Mouse (Mus musculus) spleen, adult 2 months (tissue): Measurements from ENCODE around the gene Stim2. TPM values are rescaled to one million over a fixed set of nuclear protein-coding genes. Genes with fewer than 3 reads are reported as not detected.

Source experiments
- DNase-seq, 2 experiments: peaks; one replicate each; pipeline versions ENCODE4 v3.0.0 to v3.0.0-alpha.2; 2012 to 2021; ENCODE audit warnings: low spot score in 2 of 2, low read depth in 1 of 2
- H3K27ac ChIP-seq: fragments of 200-500 bp; 2 replicates; pipeline ENCODE4 v1.5.1; 2012; ENCODE audit warnings: low read length, inconsistent platforms; ENCODE audit not compliant: insufficient read depth
- H3K27me3 ChIP-seq: fragments of 200-500 bp; 2 replicates; pipeline ENCODE4 v1.6.1; 2012; ENCODE audit warnings: mild to moderate bottlenecking, moderate library complexity, low read length, inconsistent platforms; ENCODE audit not compliant: control insufficient read depth, insufficient read depth
- H3K36me3 ChIP-seq: fragments of 200-500 bp; 2 replicates; pipeline ENCODE4 v1.6.1; 2012; ENCODE audit warnings: mild to moderate bottlenecking, low read length, inconsistent platforms; ENCODE audit not compliant: control insufficient read depth, insufficient read depth
- H3K4me1 ChIP-seq: fragments of 200-500 bp; 2 replicates; pipeline ENCODE4 v1.6.1; 2011; ENCODE audit warnings: inconsistent platforms; ENCODE audit not compliant: control insufficient read depth, insufficient read depth, insufficient read length
- H3K4me3 ChIP-seq: fragments of 200-500 bp; 2 replicates; pipeline ENCODE4 v1.5.1; 2011; ENCODE audit warnings: mild to moderate bottlenecking, inconsistent platforms; ENCODE audit not compliant: insufficient read depth, insufficient read length; ENCODE audit errors: extremely low read depth
- CTCF ChIP-seq: fragments of 200-500 bp; IDR thresholded peaks from 2 replicates; pipeline ENCODE4 v1.5.1; 2011; ENCODE audit warnings: mild to moderate bottlenecking, inconsistent platforms; ENCODE audit not compliant: insufficient read depth, insufficient read length, insufficient replicate concordance; ENCODE audit errors: extremely low read depth
- POLR2A ChIP-seq: fragments of 200-500 bp; IDR thresholded peaks from 2 replicates; pipeline ENCODE4 v1.6.1; 2011; ENCODE audit warnings: low read depth, low read length, inconsistent platforms
- WGBS: fragments of 180-500 bp; shearing (Covaris S2); methylation state at CpG from one replicate; pipeline ENCODE4 v1.1.7; 2018; 5-methylcytosine and 5-hydroxymethylcytosine counted together
- polyA plus RNA-seq: library from polyadenylated mRNA; depleted of rRNA; stranded (reverse); fragments of >200 nt; gene quantifications from 2 replicates; pipeline ENCODE4 v1.2.3, GENCODE M21; 2012

The Stim2 gene
- polyA plus RNA-seq, 1 experiment: 12.6 TPM

DNA sequence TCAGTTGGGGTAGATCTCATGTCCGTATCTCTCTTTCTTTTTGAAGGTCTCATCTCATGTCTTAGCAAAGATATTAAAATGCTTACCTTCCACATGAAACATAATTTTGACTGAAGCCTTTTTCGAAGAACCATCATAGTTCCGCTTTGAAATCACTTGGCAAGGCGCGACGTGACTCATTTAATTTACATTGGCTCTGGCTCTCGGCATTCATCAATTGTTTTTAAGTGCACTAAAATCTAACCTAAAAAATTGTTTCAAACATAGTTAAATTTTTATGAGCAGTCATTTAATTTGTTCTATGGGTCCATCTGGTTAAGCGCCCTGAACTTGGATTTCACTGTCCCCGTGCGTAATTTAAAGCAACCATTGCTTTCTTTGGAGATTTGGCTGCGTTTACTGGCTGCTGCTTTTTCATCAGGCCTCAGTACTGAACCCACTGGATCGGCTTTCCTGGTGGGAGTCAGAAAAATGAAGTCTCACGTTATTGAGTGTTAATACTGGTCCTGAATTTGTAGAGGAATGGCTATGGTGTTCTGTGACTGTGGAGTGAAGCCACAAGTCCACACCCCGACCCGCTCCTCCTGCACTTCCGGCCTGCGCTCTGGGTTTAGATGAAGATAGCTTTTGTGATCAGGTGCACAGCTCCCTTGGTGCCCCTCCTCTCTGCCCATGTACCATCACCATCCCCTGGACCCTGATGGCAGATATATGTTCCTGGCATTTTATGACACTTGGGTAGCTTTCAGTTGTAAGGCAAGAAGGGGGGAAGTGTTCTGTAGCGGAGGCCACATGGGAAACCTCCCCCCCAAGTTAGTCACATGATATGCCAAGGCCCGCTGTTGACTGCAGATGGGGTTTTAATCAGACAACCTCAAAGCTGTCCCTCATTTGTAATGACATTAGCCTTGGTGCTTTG, 41.6 kb upstream of the Stim2 start:
- TF ChIP-seq CTCF: no peak
- no peak for TF ChIP-seq POLR2A
- no peak overlapping the region for H3K4me3 ChIP-seq
- H3K27ac ChIP-seq: no peak overlapping the region
- DNase-seq: no peak
- no peaks in the 10 kb centered on the region for H3K4me1 ChIP-seq
- WGBS: 92% methylated on average over 19 of the region's 19 CpGs
- H3K36me3 ChIP-seq: no peaks in the 10 kb centered on the region
- no peaks in the 10 kb centered on the region for H3K27me3 ChIP-seq

DNA sequence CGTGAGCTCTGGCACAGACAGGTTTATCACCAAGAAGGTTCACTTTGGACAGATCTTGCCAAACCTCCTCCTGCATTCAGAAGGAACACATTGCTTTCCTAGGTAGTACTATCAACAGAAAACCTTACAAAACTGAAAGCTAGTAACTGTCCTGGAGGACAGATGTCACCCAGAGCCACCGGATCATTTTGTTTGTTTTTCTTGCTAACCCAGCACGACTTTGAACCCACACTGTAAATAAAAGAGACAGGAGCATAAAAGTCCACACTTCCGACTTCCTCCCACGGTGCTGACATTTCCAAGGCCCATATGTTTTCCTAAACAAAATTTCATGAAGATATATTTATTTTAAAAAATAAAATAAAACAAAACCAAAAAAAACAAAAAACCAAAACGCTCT, 41.0 kb upstream of the Stim2 start:
- no peaks in the 10 kb centered on the region; the same call in 1 of the 2 replicates for H3K4me1 ChIP-seq
- no peaks in the 10 kb centered on the region for H3K36me3 ChIP-seq
- TF ChIP-seq POLR2A: no peak
- no peak for TF ChIP-seq CTCF
- H3K27me3 ChIP-seq: no peaks in the 10 kb centered on the region
- WGBS: 82% methylated on average over 6 of the region's 6 CpGs
- no peak for DNase-seq
- H3K4me3 ChIP-seq: no peak overlapping the region
- no peak overlapping the region for H3K27ac ChIP-seq

DNA sequence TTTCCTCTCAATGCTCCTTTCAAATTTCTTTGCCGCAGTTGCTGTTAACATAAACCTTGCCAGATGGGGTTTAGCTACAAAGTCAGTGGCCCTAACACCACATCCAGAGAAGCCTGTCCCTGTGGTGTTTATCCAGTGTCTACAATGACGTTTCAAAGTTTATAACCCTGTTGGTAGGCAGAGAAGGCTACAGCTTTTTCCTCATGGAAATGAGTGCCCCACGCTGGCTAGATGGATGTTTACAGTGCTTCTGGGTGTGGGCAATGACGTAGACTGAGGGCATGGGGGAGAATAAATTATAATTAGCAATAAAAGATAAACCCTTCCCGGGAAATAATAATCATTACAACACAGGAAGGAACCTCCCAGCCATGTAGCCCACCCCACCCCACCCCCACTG, 37.1 kb upstream of the Stim2 start:
- TF ChIP-seq POLR2A: no peak
- TF ChIP-seq CTCF: no peak
- no peak for DNase-seq

DNA sequence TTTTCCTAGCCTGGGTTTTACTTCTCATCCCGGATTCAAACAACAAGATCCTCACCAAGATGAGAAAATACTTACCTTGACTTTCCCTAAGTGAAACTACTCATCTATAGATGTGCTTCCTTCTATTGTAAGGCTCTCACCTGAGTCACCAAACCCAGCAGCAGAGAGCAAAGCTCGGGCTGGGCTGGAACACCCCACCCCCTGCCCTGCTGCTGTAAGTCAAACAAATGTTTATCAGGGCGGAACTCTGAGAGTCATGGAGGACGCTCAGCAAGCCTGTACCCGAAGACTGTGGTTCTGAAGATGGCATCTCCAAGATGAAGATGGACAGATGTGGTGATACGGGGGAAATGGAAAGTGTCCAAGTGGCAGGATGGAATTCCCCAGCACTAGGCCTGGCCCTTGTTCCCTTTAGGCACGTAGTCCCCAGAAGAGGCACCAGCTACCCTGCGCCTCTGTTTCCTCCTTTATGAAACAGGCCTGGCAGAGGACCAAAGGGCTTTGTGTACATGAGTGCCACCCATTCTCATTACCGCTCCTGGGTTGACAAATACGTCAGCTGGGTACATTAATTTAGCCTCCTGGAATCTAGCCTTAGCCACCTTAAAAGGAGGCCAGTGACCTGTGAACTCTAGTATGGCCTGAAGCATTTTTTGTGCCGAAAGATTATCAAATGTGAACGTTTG, 36.3 kb upstream of the Stim2 start:
- no peak for DNase-seq
- H3K36me3 ChIP-seq: no peaks in the 10 kb centered on the region
- no peak overlapping the region for H3K4me3 ChIP-seq
- TF ChIP-seq CTCF (no peak), POLR2A (no peak)
- H3K27ac ChIP-seq: no peak overlapping the region
- no peaks in the 10 kb centered on the region; the same call in 1 of the 2 replicates for H3K4me1 ChIP-seq
- 69% methylated on average over 12 of the region's 12 CpGs for WGBS
- H3K27me3 ChIP-seq: no peaks in the 10 kb centered on the region

More for the DNA sequence above, 37.1 kb upstream of the Stim2 start:
- no peak overlapping the region for H3K27ac ChIP-seq
- H3K4me3 ChIP-seq: no peak overlapping the region
- H3K4me1 ChIP-seq: no peaks in the 10 kb centered on the region; the same call in 1 of the 2 replicates
- WGBS: 77% methylated on average over 5 of the region's 5 CpGs
- H3K36me3 ChIP-seq: no peaks in the 10 kb centered on the region
- no peaks in the 10 kb centered on the region for H3K27me3 ChIP-seq

DNA sequence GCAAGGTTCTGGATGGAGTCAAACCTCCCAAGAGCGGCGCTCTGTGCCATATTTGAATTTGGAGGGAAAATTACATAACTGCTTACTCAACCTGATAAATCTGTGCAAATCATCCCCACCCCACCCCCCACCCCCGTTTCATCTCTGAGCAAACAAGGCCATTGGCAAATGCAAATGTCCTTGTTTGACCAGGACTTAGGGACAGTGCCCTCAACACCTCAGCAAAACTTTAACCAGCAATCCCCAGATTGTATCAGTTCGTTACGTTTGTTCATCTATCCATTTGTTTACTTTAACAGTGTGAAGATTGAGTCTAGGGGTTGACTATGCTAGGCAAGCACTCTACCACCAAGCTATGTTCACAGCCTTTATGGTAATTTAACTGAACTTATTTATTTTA, 32.6 kb upstream of the Stim2 start:
- WGBS: 96% methylated on average over 5 of the region's 5 CpGs
- TF ChIP-seq CTCF (no peak), POLR2A (no peak)
- H3K4me1 ChIP-seq: no peaks in the 10 kb centered on the region; the same call in 1 of the 2 replicates
- H3K36me3 ChIP-seq: no peaks in the 10 kb centered on the region
- H3K4me3 ChIP-seq: no peak overlapping the region
- DNase-seq: no peak
- no peak overlapping the region for H3K27ac ChIP-seq
- H3K27me3 ChIP-seq: no peaks in the 10 kb centered on the region

DNA sequence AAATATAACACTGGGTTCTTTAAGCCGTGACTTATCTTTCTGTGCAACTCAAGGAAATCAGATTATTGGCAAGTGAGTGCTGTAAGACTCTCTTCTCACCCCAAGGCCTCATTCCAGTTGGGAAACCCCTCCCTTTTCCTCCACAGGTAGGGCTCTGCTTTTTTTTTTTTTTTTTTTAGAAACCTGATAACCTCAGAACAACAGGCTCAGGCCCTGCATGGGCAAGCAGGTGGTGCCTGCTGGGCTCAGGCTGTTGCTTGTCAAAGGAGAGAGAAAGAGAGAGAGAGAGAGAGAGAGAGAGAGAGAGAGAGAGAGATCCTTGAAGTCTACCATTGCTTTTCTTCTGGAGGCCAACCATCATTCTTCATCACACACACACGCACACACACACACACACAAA, 30.7 kb upstream of the Stim2 start:
- no peaks in the 10 kb centered on the region for H3K4me1 ChIP-seq
- H3K36me3 ChIP-seq: no peaks in the 10 kb centered on the region
- TF ChIP-seq POLR2A (no peak), CTCF (no peak)
- H3K4me3 ChIP-seq: no peak overlapping the region
- H3K27ac ChIP-seq: no peak overlapping the region
- DNase-seq: no peak
- WGBS: 91% methylated on average over 2 of the region's 2 CpGs
- no peaks in the 10 kb centered on the region for H3K27me3 ChIP-seq

DNA sequence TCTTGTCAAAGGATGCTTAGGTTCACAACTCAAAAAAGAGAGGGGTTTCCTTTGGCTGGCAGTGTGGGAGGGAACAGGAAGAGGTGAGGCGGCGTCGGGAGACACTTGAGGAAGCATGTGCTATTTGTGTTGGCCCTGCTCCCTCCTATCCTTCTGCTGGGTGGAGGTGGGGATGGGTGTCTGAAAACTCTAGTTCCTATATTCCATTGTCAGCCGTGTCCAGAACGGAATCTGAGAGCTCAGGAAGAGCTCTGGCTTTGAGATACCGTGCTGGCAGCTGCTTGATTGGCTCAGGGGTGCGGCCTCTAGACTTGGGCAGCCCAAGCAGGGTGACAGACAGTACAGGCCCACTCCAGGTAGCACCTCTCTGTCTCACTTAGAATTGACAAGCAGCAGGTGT, 28.1 kb upstream of the Stim2 start:
- TF ChIP-seq POLR2A (no peak), CTCF (no peak)
- H3K27me3 ChIP-seq: no peaks in the 10 kb centered on the region
- no peak for DNase-seq
- WGBS: 30% methylated on average over 7 of the region's 7 CpGs
- no peaks in the 10 kb centered on the region for H3K36me3 ChIP-seq
- no peaks in the 10 kb centered on the region for H3K4me1 ChIP-seq
- H3K4me3 ChIP-seq: no peak overlapping the region
- no peak overlapping the region for H3K27ac ChIP-seq
